Mouse (Mus musculus) neural tube, embryonic 13.5 days (tissue): ENCODE data around the gene Ccdc155. TPM values are rescaled to one million over a fixed set of nuclear protein-coding genes. Genes with fewer than 3 reads are reported as not detected.
A peak's percentile ranks its signal among the peaks of the same experiment; 100 is the strongest.

Experiments
- ATAC-seq: fragments of 200-750 bp; cut with Nextera tagmentation; 2 replicates; pipeline ENCODE4 v1.8.0; 2017; ENCODE audit warnings: low read depth, mild to moderate bottlenecking, moderate TSS enrichment, moderate library complexity
- H3K27ac ChIP-seq: fragments of 300-500 bp; sonication (generic); replicated peaks from 2 replicates; pipeline ENCODE4 v1.5.1; 2015; ENCODE audit warnings: moderate library complexity, mild to moderate bottlenecking, inconsistent platforms
- H3K27me3 ChIP-seq: fragments of 300-500 bp; sonication (generic); 2 replicates; pipeline ENCODE4 v1.6.1; 2015; ENCODE audit warnings: mild to moderate bottlenecking, inconsistent platforms
- H3K36me3 ChIP-seq: fragments of 300-500 bp; sonication (generic); 2 replicates; pipeline ENCODE4 v1.6.1; 2015; ENCODE audit warnings: mild to moderate bottlenecking, inconsistent platforms
- H3K4me1 ChIP-seq: fragments of 300-500 bp; sonication (generic); replicated peaks from 2 replicates; pipeline ENCODE4 v1.6.1; 2015; ENCODE audit warnings: inconsistent platforms
- H3K4me2 ChIP-seq: fragments of 300-500 bp; sonication (generic); 2 replicates; pipeline ENCODE4 v1.6.1; 2015; ENCODE audit warnings: inconsistent platforms, mild to moderate bottlenecking, moderate library complexity
- H3K4me3 ChIP-seq: fragments of 300-500 bp; sonication (generic); 2 replicates; pipeline ENCODE4 v1.5.1; 2015; ENCODE audit warnings: mild to moderate bottlenecking, inconsistent platforms
- H3K9ac ChIP-seq: fragments of 300-500 bp; sonication (generic); 2 replicates; pipeline ENCODE4 v1.6.1; 2015; ENCODE audit warnings: moderate library complexity, mild to moderate bottlenecking, inconsistent platforms
- H3K9me3 ChIP-seq: fragments of 300-500 bp; sonication (generic); 2 replicates; pipeline ENCODE4 v1.6.1; 2016; ENCODE audit warnings: inconsistent platforms
- WGBS: fragments of 180-500 bp; shearing (Covaris S2); methylation state at CpG from one replicate; pipeline ENCODE4 v1.1.7; 2015; 5-methylcytosine and 5-hydroxymethylcytosine counted together
- polyA plus RNA-seq: library from polyadenylated mRNA; unstranded; fragments of >200 nt; fragmentation: Nextera tagmentation; extraction: Ambion mirVana; gene quantifications from 2 replicates; pipeline ENCODE4 v1.2.1, GENCODE M21; 2015

The Ccdc155 gene
- polyA plus RNA-seq, 1 experiment from 2014 or later = 0.29 TPM

DNA sequence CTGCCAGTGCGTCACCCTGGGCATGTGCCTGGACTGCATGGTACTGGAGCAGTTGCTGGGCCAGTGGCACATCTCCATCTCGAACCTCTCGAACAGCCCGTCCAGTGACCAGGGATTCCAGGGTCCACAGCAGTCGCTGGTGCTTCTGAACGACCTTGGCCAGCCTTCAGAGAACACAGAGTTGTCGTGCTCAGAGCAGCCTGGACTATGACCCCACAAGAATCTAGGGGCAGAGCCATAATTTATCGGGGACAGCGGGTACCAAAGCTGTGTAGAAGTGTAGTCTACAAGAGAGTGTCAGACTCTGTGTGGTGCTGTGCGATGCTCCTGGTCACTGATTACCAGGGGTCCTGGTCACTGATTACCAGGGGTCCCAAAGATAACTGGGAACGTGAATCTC lies 56.8 kb downstream of the Ccdc155 start:
- WGBS = 88% methylated on average over 11 of the region's 11 CpGs
- no peak for ATAC-seq

DNA sequence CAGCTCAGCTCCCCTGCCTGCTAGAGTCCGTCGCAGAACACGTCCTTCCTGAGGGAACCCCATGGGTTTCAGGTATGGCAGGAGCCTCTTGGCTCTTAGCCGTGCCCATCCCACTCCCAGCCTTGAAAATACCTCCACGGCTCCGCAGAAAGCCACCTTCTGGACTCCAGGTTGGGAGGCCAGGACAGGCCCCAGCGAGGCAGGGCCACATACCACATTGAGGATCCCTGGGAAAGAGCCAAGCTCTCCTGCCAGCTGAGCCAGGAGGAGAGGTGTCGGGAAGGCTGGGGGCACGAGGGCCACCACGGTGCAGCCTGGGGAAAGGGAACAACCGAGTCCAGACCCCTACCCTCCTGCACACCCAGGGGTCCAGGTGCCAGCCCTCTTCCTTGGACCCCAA lies 57.4 kb downstream of the Ccdc155 start:
- no peaks in the 10 kb centered on the region for H3K9me3 ChIP-seq
- no peak for ATAC-seq
- H3K27ac ChIP-seq = no peak overlapping the region
- H3K4me1 ChIP-seq = peaks cover 12% of the 10 kb centered on the region; the same call in 1 of the 2 replicates
- WGBS = 94% methylated on average over 11 of the region's 11 CpGs
- H3K4me2 ChIP-seq = no peak overlapping the region
- no peak overlapping the region for H3K4me3 ChIP-seq
- no peak overlapping the region for H3K9ac ChIP-seq
- H3K27me3 ChIP-seq = no peaks in the 10 kb centered on the region
- H3K36me3 ChIP-seq = peaks cover 36% of the 10 kb centered on the region

More for the DNA sequence above, 56.8 kb downstream of the Ccdc155 start:
- Histone ChIP-seq H3K36me3 (peaks cover 30% of the 10 kb centered on the region), H3K4me3 (no peak overlapping the region), H3K27me3 (no peaks in the 10 kb centered on the region), H3K9me3 (no peaks in the 10 kb centered on the region), H3K4me2 (no peak overlapping the region), H3K27ac (no peak overlapping the region), H3K9ac (no peak overlapping the region), H3K4me1 (peaks cover 12% of the 10 kb centered on the region; the same call in 1 of the 2 replicates)

GRCm38 (mm10) chr7:45145460-45145859 lies 59.2 kb downstream of the Ccdc155 start:
- no peak overlapping the region for H3K4me2 ChIP-seq
- H3K4me3 ChIP-seq = no peak overlapping the region
- H3K4me1 ChIP-seq = 0 out of 2 replicates have a peak, but pooled peaks cover 2% of the 10 kb centered on the region
- ATAC-seq = no peak
- H3K36me3 ChIP-seq = peaks cover 43% of the 10 kb centered on the region
- H3K27ac ChIP-seq = no peak overlapping the region
- H3K9me3 ChIP-seq = no peaks in the 10 kb centered on the region
- whole genome bisulfite sequencing = 96% methylated on average over 8 of the region's 8 CpGs
- no peaks in the 10 kb centered on the region for H3K27me3 ChIP-seq
- no peak overlapping the region for H3K9ac ChIP-seq

DNA sequence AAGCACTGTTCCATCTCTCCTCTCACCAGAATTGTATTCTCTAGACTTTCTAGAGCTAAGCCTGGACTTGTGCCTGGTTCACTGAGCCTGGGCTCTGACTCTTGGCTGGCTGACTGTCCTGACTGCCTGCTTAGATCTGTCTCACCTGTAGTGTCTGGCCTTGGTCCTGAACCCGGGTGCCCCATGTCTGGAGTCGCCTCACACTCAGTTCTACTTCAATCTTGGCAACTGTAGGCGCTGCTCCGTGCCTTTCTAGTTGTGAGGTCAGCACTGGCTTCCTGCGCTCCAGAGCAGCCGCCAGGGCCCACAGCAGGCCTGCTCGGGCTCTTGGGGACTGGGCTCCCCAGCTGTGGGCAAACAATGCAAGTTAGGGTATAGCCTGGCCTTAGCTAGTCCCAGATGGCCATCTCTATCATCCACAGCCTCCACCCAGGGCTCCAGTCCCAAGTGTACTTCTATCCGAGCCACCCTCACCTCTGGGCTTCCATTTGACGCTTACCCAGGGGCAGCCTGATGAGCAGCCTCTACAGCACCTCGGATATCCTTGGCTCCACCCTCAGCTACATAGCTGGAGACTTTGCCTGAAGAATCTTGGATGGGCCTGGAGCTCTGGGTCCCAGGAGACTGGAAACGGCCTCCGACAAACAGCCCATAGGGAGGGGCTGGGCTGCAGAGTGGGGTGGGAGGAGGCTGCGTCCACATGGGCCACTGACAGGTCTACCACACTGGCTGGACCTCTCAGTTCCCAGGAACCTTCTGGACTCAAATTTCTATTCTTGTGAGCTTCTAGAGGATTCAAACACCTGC lies 60.1 kb downstream of the Ccdc155 start:
- ATAC-seq = no peak
- Histone ChIP-seq H3K4me1 (no peaks in the 10 kb centered on the region), H3K4me2 (no peak overlapping the region), H3K36me3 (peaks cover 43% of the 10 kb centered on the region), H3K4me3 (no peak overlapping the region), H3K27me3 (no peaks in the 10 kb centered on the region), H3K9me3 (no peaks in the 10 kb centered on the region), H3K9ac (0 out of 2 replicates have a peak overlapping the region, but pooled peaks have one; percentile 8), H3K27ac (no peak overlapping the region)
- WGBS = 84% methylated on average over 13 of the region's 13 CpGs

- WGBS = 94% methylated on average over 5 of the region's 5 CpGs
- no peaks in the 10 kb centered on the region for H3K4me1 ChIP-seq
- no peaks in the 10 kb centered on the region for H3K9me3 ChIP-seq
Observed at GRCm38 (mm10) chr7:45141914-45142313, 62.8 kb downstream of the Ccdc155 start.

DNA sequence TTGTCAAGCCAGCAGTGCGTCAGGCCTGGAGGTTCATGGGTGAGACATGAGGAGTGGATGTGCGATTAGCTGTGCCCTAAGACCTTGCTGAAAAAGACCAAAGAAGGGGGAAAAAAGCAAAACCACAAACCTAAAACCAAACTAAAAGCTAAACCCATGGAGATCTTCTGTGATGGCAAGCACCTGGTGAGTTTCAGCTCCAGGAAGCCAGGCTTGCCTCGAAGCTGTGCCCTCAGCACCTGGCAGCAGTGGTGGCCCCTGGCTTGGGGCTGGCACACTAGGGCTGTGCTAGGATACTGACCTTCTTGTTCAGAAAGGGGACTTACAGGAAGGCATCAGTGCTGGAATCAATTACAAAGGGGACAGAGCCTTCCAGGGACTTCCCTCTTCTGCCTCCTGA lies 63.4 kb downstream of the Ccdc155 start:
- 0 out of 2 replicates have a peak, but pooled peaks cover 4% of the 10 kb centered on the region for H3K4me1 ChIP-seq
- ATAC-seq = no peak
- H3K27ac ChIP-seq = no peak overlapping the region
- H3K4me3 ChIP-seq = no peak overlapping the region
- peaks cover 37% of the 10 kb centered on the region for H3K36me3 ChIP-seq
- 89% methylated on average over 3 of the region's 3 CpGs for WGBS
- no peaks in the 10 kb centered on the region for H3K9me3 ChIP-seq
- peaks cover 15% of the 10 kb centered on the region for H3K27me3 ChIP-seq
- no peak overlapping the region for H3K4me2 ChIP-seq
- no peak overlapping the region for H3K9ac ChIP-seq

More at GRCm38 (mm10) chr7:45141914-45142313, 62.8 kb downstream of the Ccdc155 start:
- H3K36me3 ChIP-seq = peaks cover 37% of the 10 kb centered on the region
- no peak overlapping the region for H3K9ac ChIP-seq
- no peak overlapping the region for H3K4me3 ChIP-seq
- no peak overlapping the region for H3K4me2 ChIP-seq
- H3K27me3 ChIP-seq = peaks cover 14% of the 10 kb centered on the region
- no peak overlapping the region for H3K27ac ChIP-seq
- ATAC-seq = no peak

DNA sequence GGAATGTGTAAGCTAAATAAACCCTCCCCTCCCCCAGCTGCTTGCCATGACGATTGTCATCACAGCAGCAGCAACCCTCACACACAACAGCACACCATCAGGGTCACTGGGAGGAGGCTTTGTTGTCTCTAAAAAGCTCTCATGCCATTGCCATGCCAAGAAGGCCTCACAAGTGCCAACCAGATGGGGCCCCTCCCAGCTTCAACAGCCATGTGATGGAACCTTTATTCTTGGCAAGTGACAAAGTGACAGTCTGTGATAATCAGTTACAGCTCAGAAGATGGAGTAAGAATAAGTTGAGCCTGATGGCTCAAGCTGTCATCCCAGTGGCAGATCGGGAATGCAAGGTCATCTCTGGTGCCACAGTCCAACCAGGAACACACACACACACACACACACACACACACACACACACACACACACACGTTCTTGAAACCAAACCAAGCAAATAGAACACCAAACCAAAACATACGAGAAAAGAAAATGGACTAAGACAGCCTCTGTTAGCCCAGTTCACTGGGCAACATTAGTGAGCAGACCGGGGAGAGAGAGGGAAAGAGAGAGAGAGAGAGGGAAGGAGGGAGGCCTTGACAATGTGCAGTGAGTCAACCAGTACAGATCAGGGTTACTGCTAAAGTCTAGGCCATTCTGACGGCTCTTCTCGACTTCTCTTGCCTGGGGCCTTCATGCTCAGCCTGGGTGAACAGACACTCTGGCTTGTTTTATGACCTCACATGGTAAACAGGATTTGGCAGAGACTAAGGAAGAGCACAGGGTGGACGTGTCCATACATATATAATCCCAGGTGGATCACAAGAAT lies 64.6 kb downstream of the Ccdc155 start:
- Histone ChIP-seq H3K27me3 (peaks cover 22% of the 10 kb centered on the region), H3K9ac (no peak overlapping the region), H3K4me1 (peaks cover 11% of the 10 kb centered on the region; the same call in 1 of the 2 replicates), H3K36me3 (peaks cover 30% of the 10 kb centered on the region), H3K4me3 (no peak overlapping the region), H3K27ac (no peak overlapping the region), H3K9me3 (no peaks in the 10 kb centered on the region), H3K4me2 (no peak overlapping the region)
- WGBS = 82% methylated on average over 8 of the region's 8 CpGs
- ATAC-seq = no peak

DNA sequence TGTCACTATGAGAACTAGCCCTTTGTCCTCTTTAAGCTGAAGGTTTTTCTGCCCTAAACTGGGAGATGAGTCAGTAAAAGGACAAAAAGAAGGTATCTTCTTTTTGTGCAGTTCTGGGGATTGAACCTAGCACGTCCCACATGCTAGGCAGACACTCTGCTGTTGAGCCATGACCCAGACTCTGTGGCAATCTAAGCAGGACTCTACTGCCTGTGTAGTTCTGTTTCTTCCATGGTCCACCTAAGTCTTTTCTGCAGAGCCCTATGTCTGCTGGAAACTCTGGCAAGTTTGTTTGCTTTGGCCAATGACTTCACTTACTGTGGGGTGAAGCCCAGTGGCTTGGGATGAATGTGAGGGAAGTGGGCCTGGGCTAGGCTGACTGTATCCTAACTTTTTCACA lies 66.3 kb downstream of the Ccdc155 start:
- WGBS = 83% methylated on average over 1 of the region's 1 CpGs
- H3K4me2 ChIP-seq = no peak overlapping the region
- no peak overlapping the region for H3K4me3 ChIP-seq
- peaks cover 17% of the 10 kb centered on the region; the same call in 1 of the 2 replicates for H3K36me3 ChIP-seq
- H3K27ac ChIP-seq = no peak overlapping the region
- H3K9ac ChIP-seq = no peak overlapping the region
- no peaks in the 10 kb centered on the region for H3K9me3 ChIP-seq
- H3K27me3 ChIP-seq = peaks cover 31% of the 10 kb centered on the region
- H3K4me1 ChIP-seq = peaks cover 15% of the 10 kb centered on the region; the same call in 1 of the 2 replicates
- ATAC-seq = no peak

DNA sequence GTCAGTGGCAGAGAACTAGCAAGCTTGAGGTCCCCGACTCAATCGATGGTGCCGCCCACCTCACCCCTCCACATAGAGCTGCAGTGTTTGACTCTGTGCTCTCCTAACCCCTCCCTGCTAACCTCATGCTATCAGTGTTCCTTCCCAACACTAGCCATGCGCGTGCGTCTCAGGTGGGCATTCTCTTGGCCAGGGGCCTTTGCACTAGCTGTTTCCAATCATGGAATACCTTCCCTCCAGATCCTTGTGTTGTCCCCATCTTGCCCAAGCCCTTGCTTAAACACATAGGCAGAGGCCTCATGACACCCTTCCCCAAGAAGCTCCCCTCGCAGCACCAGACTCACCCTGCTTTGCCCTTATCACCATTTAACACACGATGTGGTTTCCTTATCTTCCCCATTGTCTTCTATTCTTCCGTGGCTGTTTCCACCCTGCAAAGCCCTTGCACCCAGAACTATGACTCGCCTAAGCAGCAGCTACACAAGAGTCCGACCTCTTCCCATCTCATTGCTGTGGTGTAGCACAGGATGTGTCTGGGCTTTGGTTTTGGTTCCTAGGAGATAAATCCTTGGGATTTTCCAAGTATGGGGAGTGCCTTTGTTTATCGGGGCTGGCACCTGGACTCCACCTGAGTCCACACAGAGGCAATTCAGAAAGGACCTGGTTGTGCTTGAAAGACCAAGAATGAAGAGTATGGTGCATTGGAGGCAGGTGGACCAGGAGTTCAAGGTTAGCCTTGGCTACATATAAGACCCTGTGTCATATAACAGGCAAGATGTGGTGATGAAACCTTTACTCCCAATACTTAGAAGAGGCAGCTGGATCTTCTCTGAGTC lies 67.3 kb downstream of the Ccdc155 start:
- Histone ChIP-seq H3K4me2 (no peak overlapping the region), H3K27ac (no peak overlapping the region), H3K36me3 (peaks cover 9% of the 10 kb centered on the region; the same call in 1 of the 2 replicates), H3K9me3 (no peaks in the 10 kb centered on the region), H3K4me1 (peaks cover 15% of the 10 kb centered on the region; the same call in 1 of the 2 replicates), H3K4me3 (no peak overlapping the region), H3K27me3 (peaks cover 31% of the 10 kb centered on the region), H3K9ac (0 out of 2 replicates have a peak overlapping the region, but pooled peaks have one; percentile 17)
- ATAC-seq = no peak
- 85% methylated on average over 12 of the region's 12 CpGs for WGBS

DNA sequence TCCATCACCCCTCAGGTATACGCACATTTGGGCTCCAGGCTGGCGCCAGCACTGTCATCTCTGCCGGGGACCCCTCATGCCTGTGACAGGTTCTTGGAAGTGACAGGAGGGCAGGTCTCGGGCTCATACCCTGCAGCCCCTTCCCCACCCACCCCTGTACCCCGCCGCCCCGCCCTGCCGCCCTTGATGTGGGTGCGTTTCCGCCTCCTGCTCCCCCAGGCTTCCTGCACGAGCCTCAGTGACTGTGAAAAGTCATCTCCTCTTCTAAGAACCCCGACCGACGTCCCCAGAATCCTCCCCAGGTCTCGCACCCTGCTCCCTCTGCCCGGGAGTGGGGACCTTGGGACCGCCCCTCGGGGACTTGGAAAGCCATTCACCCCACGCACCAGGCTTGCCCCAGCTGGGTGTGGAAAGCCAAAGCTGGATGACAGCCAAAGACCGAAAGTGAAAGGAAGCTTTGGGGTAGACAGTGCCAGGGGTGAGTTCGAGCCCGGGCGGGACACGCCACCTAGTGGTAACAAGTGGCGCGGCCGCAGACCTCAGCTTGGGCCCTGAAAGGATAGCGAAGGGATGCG lies 68.6 kb downstream of the Ccdc155 start, which contains the start of the genes Gm45713 and Flt3l:
Gene Gm45713 (minus strand): TSS at position 239 of the 575 bp plus-strand sequence.
Gene Flt3l (minus strand): TSS at position 440 of the 575 bp plus-strand sequence.
- WGBS = 3% methylated on average over 29 of the region's 29 CpGs
- Histone ChIP-seq H3K9ac (peak within 1 kb of the TSS; percentile 69), H3K4me1 (peaks cover 15% of the 10 kb centered on the region; the same call in 1 of the 2 replicates), H3K4me2 (peak within 1 kb of the TSS; percentile 68), H3K4me3 (peak within 1 kb of the TSS; percentile 47), H3K27me3 (peaks cover 31% of the 10 kb centered on the region), H3K9me3 (no peaks in the 10 kb centered on the region), H3K36me3 (no peaks in the 10 kb centered on the region), H3K27ac (0 out of 2 replicates have a peak within 1 kb of the TSS, but pooled peaks have one; percentile 23)
- peak; percentile 87 for ATAC-seq

DNA sequence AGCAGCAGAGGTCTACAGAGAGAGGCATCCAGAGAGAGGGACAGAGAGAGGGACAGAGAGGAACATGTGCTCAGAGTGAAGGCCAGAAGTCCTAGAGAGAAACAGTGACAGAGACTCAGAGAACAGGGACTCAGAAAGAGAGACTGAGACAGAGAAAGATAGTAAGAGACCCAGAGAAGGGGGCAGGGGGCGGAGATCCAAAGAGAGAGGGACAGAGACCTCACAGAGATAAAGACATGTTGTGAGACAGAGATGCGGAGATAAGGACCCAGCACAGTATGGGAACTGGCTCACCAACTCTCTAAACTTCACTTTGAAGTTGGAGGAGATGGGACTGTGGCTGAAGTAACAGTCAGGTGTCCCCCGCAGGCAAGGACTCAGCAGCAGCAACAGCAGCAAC lies 69.3 kb downstream of the Ccdc155 start:
- WGBS = 82% methylated on average over 3 of the region's 3 CpGs
- no peak overlapping the region for H3K4me3 ChIP-seq
- H3K9me3 ChIP-seq = no peaks in the 10 kb centered on the region
- H3K36me3 ChIP-seq = no peaks in the 10 kb centered on the region
- H3K4me1 ChIP-seq = peaks cover 15% of the 10 kb centered on the region; the same call in 1 of the 2 replicates
- peaks cover 31% of the 10 kb centered on the region for H3K27me3 ChIP-seq
- peak overlapping the region; percentile 69; the same call in 1 of the 2 replicates for H3K9ac ChIP-seq
- H3K4me2 ChIP-seq = peak overlapping the region; percentile 68
- ATAC-seq = no peak
- H3K27ac ChIP-seq = no peak overlapping the region
